Mouse (Mus musculus): ENCODE data around the gene Btbd2.
A peak's percentile ranks its signal among the peaks of the same experiment; 100 is the strongest.
"Not testable (repeated sequence)": the region's sequence is repeated elsewhere in the genome, so short reads cannot be mapped to it uniquely, and the experiment has no call there.

Btbd2 gene

DNA sequence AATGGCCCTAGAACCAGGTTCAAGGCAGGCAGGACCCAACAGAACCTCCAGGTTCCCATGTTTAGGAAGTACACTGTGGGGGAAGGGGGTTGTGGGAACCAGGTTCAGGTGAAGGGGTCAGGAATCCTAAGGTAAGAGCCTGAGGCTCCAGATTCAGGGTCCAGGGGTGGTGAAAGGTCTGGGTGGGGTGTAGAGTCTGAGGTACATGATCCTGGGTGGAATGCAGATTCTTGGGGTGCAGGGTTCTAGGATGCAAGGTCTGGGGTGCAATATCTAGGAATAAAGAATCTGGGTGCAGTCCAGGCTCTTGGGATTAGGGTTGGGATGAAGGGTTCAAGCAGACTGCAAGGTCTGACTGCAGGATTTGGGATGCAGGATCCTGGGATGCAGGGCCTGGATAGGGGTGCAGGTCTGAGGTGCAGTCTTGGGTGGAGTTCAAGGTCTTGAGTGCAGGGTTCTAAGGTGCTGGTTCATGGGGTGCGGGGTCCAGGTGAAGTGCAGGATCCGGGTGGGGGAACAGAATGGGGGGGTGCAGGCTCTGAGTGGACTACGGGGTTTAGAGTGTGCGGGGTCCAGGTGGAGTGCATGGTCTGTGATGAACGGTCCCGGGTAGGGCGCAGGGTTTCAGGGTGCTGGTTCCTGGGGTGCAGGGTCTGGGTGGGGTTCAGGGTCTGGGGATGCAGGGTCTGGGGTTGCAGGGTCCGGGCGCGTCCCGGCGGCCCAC lies 1.3 kb downstream of the Btbd2 start:
- peak overlapping the region; percentile 93 for H3K4me3 ChIP-seq (replicated peaks; ENCODE audit: low read length)
- no peaks in the 10 kb centered on the region for H3K9me3 ChIP-seq (ENCODE audit: low read length)
- peaks cover 44% of the 10 kb centered on the region for H3K36me3 ChIP-seq (ENCODE audit: insufficient read depth, low read length)
- H3K27me3 ChIP-seq (ENCODE audit: insufficient read depth, low read length) = no peaks in the 10 kb centered on the region
- TF ChIP-seq POU5F1 (IDR thresholded peaks at IDR 0.05; ENCODE audit: borderline replicate concordance, low read length) (no peak), NANOG (IDR thresholded peaks at IDR 0.05; ENCODE audit: borderline replicate concordance, low read length) (no peak), CTCF (conservative IDR thresholded peaks at IDR 0.05; ENCODE audit: low read length) (no peak)
- peaks cover 85% of the 10 kb centered on the region for H3K4me1 ChIP-seq (replicated peaks; ENCODE audit: low read depth, low read length)

DNA sequence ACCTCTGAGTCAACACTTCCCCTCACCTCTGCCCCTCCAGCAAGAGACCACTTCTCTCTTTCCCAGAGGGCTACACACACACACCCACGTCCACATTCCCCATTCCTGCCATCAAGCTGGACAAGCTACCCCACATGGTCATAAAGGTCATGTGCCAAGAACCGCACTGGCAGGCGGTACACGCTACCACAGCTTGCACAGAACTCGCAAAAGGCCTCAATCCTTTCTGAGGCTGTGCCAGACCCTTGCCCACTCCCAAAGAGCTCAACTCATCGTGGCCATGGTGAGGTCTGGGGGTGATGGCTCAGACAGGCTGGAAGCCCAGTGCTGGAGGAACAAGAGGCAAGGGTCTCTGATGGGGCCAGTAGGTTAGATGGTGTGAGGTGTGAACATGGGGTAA lies 2.0 kb downstream of the Btbd2 start:
- peaks cover 50% of the 10 kb centered on the region for H3K36me3 ChIP-seq (ENCODE audit: insufficient read depth, low read length)
- H3K9me3 ChIP-seq (ENCODE audit: low read length) = no peaks in the 10 kb centered on the region
- TF ChIP-seq NANOG (IDR thresholded peaks at IDR 0.05; ENCODE audit: borderline replicate concordance, low read length) (no peak), POU5F1 (IDR thresholded peaks at IDR 0.05; ENCODE audit: borderline replicate concordance, low read length) (no peak), CTCF (conservative IDR thresholded peaks at IDR 0.05; ENCODE audit: low read length) (no peak)
- no peaks in the 10 kb centered on the region for H3K27me3 ChIP-seq (ENCODE audit: insufficient read depth, low read length)
- H3K4me1 ChIP-seq (replicated peaks; ENCODE audit: low read depth, low read length) = peaks cover 89% of the 10 kb centered on the region
- H3K4me3 ChIP-seq (replicated peaks; ENCODE audit: low read length) = peak overlapping the region; percentile 93

DNA sequence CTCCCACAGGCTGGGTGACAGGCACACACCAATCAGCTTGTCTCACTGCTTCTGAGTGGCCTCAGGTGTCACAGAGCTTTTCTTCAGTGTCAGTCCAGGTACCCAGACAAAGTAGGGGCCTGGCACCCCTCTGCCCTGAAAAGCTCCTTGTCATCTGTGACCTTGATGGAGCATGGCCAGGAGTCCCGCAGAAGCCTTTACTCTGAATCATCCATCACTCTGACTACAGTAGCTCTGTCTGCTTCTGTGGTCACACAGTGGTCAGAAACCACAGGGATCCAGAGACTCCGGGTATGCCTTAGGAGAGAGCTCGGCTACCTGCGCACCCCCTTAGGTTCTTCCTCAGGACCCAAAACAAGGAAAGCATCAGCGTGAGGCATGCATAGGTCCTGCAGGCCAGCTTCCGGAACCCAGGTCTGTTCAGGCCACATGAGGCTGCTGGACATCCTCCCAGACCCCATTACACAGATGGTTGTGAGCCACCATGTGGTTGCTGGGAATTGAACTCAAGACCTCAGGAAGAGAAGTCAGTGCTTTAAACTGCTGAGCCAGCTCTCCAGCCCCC lies 3.6 kb downstream of the Btbd2 start:
- no peak for TF ChIP-seq CTCF (conservative IDR thresholded peaks at IDR 0.05; ENCODE audit: low read length)
- TF ChIP-seq POU5F1 (IDR thresholded peaks at IDR 0.05; ENCODE audit: borderline replicate concordance, low read length) = no peak
- no peak for TF ChIP-seq NANOG (IDR thresholded peaks at IDR 0.05; ENCODE audit: borderline replicate concordance, low read length)
- H3K9me3 ChIP-seq (ENCODE audit: low read length) = no peaks in the 10 kb centered on the region
- no peak overlapping the region for H3K4me3 ChIP-seq (replicated peaks; ENCODE audit: low read length)
- peaks cover 64% of the 10 kb centered on the region for H3K36me3 ChIP-seq (ENCODE audit: insufficient read depth, low read length)
- H3K27me3 ChIP-seq (ENCODE audit: insufficient read depth, low read length) = no peaks in the 10 kb centered on the region
- peaks cover 85% of the 10 kb centered on the region for H3K4me1 ChIP-seq (replicated peaks; ENCODE audit: low read depth, low read length)

DNA sequence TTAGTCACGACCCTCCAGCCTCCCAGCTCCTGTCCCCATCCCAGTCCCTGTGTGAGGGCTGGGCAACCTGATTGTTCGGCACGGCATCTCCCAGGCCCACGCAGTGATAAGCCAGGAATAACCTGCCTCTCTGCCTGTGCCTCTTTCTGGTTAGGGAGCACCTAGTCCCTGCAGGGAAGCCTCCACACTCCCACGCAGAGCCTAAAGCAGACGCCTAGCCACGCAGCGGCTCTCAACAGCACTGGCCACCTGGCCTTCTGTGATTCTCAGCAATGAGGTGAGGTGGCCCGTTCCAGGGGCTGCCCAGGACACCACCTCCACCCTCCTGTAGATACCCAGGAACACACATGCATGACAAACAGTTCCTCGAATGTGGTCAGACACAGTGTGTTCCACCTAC lies 6.5 kb downstream of the Btbd2 start:
- H3K36me3 ChIP-seq (ENCODE audit: insufficient read depth, low read length) = peaks cover 91% of the 10 kb centered on the region
- no peaks in the 10 kb centered on the region for H3K9me3 ChIP-seq (ENCODE audit: low read length)
- no peaks in the 10 kb centered on the region for H3K27me3 ChIP-seq (ENCODE audit: insufficient read depth, low read length)
- TF ChIP-seq CTCF (conservative IDR thresholded peaks at IDR 0.05; ENCODE audit: low read length) (no peak), NANOG (IDR thresholded peaks at IDR 0.05; ENCODE audit: borderline replicate concordance, low read length) (no peak), POU5F1 (IDR thresholded peaks at IDR 0.05; ENCODE audit: borderline replicate concordance, low read length) (no peak)
- H3K4me3 ChIP-seq (replicated peaks; ENCODE audit: low read length) = no peak overlapping the region
- H3K4me1 ChIP-seq (replicated peaks; ENCODE audit: low read depth, low read length) = peaks cover 83% of the 10 kb centered on the region

DNA sequence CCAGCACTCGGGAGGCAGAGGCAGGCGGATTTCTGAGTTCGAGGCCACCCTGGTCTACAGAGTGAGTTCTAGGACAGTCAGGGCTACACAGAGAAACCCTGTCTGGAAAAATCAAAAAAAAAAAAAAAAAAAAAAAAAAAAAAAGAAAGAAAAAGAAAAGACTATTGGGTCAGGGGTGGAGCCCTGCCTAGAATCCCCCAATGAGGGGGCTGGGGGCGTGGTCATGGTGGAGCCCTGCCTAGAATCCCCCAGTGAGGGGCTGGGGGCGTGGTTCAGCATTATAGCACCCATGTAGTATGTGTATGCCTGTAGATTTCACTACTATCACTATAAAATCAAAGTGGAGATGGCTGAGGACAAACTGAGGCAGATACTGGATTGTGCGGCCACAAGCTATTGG lies 7.0 kb downstream of the Btbd2 start:
- not testable (repeated sequence) for H3K27me3 ChIP-seq (ENCODE audit: insufficient read depth, low read length); H3K9me3 ChIP-seq (ENCODE audit: low read length); H3K4me3 ChIP-seq (replicated peaks; ENCODE audit: low read length)
- H3K4me1 ChIP-seq (replicated peaks; ENCODE audit: low read depth, low read length) = peaks cover 83% of the 10 kb centered on the region
- peaks cover 91% of the 10 kb centered on the region for H3K36me3 ChIP-seq (ENCODE audit: insufficient read depth, low read length)

DNA sequence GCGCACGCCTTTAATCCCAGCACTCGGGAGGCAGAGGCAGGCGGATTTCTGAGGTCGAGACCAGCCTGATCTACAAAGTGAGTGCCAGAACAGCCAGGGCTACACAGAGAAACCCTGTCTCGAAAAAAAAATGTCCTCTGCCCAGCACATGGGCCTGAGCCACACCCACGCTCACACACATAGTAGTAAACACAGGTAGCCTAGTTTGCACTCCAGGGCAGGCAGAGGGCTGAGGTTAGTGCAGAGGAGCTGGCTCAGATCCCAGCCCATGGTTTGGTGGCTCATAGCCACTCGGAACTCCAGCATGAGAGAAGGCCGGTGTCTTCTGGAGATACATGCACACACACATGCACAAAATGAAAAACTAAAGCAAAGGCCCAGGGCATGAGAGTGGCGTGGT lies 9.9 kb downstream of the Btbd2 start:
- H3K36me3 ChIP-seq (ENCODE audit: insufficient read depth, low read length) = peaks cover 95% of the 10 kb centered on the region
- H3K27me3 ChIP-seq (ENCODE audit: insufficient read depth, low read length) = no peaks in the 10 kb centered on the region
- TF ChIP-seq CTCF (conservative IDR thresholded peaks at IDR 0.05; ENCODE audit: low read length) = no peak
- TF ChIP-seq POU5F1 (IDR thresholded peaks at IDR 0.05; ENCODE audit: borderline replicate concordance, low read length) = no peak
- TF ChIP-seq NANOG (IDR thresholded peaks at IDR 0.05; ENCODE audit: borderline replicate concordance, low read length) = no peak

DNA sequence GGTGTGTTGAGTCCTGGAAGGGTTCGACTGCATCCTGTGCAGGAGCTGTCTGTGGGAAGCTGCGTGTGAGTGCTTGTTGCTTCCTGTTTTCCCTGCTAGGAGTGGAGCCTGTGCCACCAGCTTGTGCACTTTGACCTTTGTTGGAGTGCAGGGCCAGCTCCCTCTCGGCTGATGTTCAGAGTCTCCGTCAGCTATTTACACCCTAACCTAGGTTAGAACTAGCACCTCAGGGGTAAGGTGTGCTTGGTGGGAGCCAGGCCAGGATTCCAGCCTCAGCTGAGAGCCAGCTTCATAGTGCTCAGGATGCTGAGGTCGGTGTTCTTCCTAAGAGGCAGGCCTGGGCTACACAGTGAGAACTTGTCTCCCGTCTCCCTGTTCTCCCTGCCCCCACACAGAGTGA lies 21.5 kb downstream of the Btbd2 start:
- Histone ChIP-seq H3K36me3 (ENCODE audit: insufficient read depth, low read length) (peaks cover 98% of the 10 kb centered on the region), H3K4me1 (replicated peaks; ENCODE audit: low read depth, low read length) (peaks cover 88% of the 10 kb centered on the region), H3K9me3 (ENCODE audit: low read length) (no peaks in the 10 kb centered on the region), H3K4me3 (replicated peaks; ENCODE audit: low read length) (no peak overlapping the region), H3K27me3 (ENCODE audit: insufficient read depth, low read length) (no peaks in the 10 kb centered on the region)
- TF ChIP-seq NANOG (IDR thresholded peaks at IDR 0.05; ENCODE audit: borderline replicate concordance, low read length) (no peak), CTCF (conservative IDR thresholded peaks at IDR 0.05; ENCODE audit: low read length) (no peak)

More for the DNA sequence above, 9.9 kb downstream of the Btbd2 start:
- Histone ChIP-seq H3K4me1 (replicated peaks; ENCODE audit: low read depth, low read length) (peaks cover 81% of the 10 kb centered on the region), H3K9me3 (ENCODE audit: low read length) (no peaks in the 10 kb centered on the region), H3K4me3 (replicated peaks; ENCODE audit: low read length) (no peak overlapping the region)

DNA sequence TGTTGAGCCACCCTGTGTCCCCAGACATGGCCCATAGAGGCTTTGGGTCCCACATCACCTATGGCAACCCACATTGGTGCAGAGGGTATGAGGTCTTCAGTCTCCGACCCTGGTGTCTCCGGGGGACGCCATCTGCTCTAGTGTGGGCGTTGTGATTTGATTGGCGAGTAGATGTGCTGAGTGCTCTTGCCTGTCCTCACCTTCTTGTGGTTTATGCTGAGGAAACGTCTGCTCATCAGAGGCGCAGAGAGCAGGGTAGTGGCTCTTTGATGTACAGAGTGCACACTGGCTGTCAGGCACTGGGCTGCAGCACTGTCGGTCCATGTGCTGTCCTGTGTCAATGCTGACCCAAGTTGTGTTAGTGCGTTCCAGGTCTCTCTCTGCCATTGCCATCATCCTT lies 27.9 kb downstream of the Btbd2 start:
- H3K9me3 ChIP-seq (ENCODE audit: low read length) = no peaks in the 10 kb centered on the region
- no peaks in the 10 kb centered on the region for H3K27me3 ChIP-seq (ENCODE audit: insufficient read depth, low read length)
- peaks cover 88% of the 10 kb centered on the region for H3K4me1 ChIP-seq (replicated peaks; ENCODE audit: low read depth, low read length)
- no peak for TF ChIP-seq CTCF (conservative IDR thresholded peaks at IDR 0.05; ENCODE audit: low read length)
- no peak for TF ChIP-seq NANOG (IDR thresholded peaks at IDR 0.05; ENCODE audit: borderline replicate concordance, low read length)
- no peak for TF ChIP-seq POU5F1 (IDR thresholded peaks at IDR 0.05; ENCODE audit: borderline replicate concordance, low read length)
- H3K36me3 ChIP-seq (ENCODE audit: insufficient read depth, low read length) = peaks cover 97% of the 10 kb centered on the region
- H3K4me3 ChIP-seq (replicated peaks; ENCODE audit: low read length) = no peak overlapping the region

DNA sequence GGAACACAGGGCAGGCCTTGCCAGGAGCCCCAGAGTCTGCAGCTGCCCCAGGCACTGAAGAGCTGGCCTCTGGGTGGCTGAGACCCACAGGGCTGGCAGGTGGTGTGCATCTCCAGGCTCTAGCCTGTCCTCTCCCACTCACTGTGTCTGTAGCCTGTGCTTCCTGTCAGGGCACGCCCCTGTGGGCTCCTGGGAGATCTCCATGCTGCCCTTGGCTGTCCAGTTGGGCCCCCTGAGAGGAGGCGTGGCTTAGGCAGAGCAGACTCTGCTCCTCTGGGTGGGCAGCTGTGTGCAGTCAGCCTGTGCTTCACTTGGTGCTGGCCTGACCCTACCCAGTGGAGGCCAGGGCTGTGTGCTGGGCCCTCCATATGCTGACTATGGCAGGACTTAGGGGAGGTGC lies 29.2 kb downstream of the Btbd2 start:
- Histone ChIP-seq H3K27me3 (ENCODE audit: insufficient read depth, low read length) (no peaks in the 10 kb centered on the region), H3K4me1 (replicated peaks; ENCODE audit: low read depth, low read length) (peaks cover 93% of the 10 kb centered on the region), H3K36me3 (ENCODE audit: insufficient read depth, low read length) (peaks cover 87% of the 10 kb centered on the region), H3K4me3 (replicated peaks; ENCODE audit: low read length) (no peak overlapping the region), H3K9me3 (ENCODE audit: low read length) (no peaks in the 10 kb centered on the region)
- TF ChIP-seq CTCF (conservative IDR thresholded peaks at IDR 0.05; ENCODE audit: low read length) = no peak
- TF ChIP-seq POU5F1 (IDR thresholded peaks at IDR 0.05; ENCODE audit: borderline replicate concordance, low read length) = no peak
- TF ChIP-seq NANOG (IDR thresholded peaks at IDR 0.05; ENCODE audit: borderline replicate concordance, low read length) = no peak

Data from E14TG2a.4 (cell line).